10 mouse cellular contexts compared by ENCODE assay signal in the genomic region with DNA sequence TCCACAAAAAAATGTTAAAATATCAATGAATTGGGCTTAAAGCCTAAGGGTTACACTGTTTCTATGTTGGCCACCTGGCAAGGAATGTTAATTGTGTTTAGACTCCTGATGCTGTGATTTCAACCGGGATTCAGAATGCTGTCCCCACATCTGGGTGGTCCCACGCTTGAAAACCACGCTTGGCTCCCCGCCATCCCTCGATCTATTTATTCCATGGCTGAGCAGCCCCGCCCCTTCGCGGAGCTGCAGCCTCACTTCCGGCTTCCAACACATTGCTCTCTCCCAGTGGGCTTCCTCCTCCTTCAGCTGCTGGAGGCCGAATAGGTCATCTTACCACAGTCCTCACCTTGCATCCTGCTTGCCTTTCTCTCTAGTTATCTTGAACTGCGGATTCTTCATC. TPM values are rescaled to one million over a fixed set of nuclear protein-coding genes. Genes with fewer than 3 reads are reported as not detected.
A peak's percentile ranks its signal among the peaks of the same experiment; 100 is the strongest.
DNase-seq lines count a peak whose midpoint lies in the region; ATAC-seq lines count a peak whose summit lies in the region.
"Had no signal": no experiment of that assay in that cellular context is flagged by ENCODE, and none has a peak within 500 bp of the region (broad histone marks: within the 10 kb centered on the region; RNA-seq: fewer than 3 reads in every experiment).

No protein-coding gene starts in this region.

- ATAC-seq in embryonic facial prominence, embryonic 11.5 days (replicated peaks; ENCODE audit: insufficient number of reproducible peaks, low FRiP score, low TSS enrichment, low read depth): peak; percentile 46
- ATAC-seq in heart, embryonic 13.5 days (ENCODE audit: extremely low read depth, insufficient number of reproducible peaks, low FRiP score, low TSS enrichment): peak; percentile 29; the same call in 1 of the 2 replicates
- ATAC-seq in megakaryocyte-erythroid progenitor cell, adult 5-6 weeks (replicated peaks; ENCODE audit: low FRiP score, low TSS enrichment, poor library complexity, severe bottlenecking): peak; percentile 50

- peak overlapping the region; percentile 22; the same call in 1 of the 2 replicates for H3K4me3 ChIP-seq in embryonic facial prominence, embryonic 11.5 days (ENCODE audit: low read depth, low read length)
- peak overlapping the region; percentile 42 for H3K4me3 ChIP-seq in heart, embryonic 13.5 days
- H3K4me3 ChIP-seq in limb, embryonic 10.5 days: peak overlapping the region; percentile 49

- WGBS in embryonic facial prominence, embryonic 11.5 days: 2% methylated on average over 11 of the region's 11 CpGs
- WGBS in heart, embryonic 13.5 days: 1% methylated on average over 11 of the region's 11 CpGs
- WGBS in limb, embryonic 10.5 days: 6% methylated on average over 11 of the region's 11 CpGs

- H3K36me3 ChIP-seq in embryonic facial prominence, embryonic 11.5 days (replicated peaks; ENCODE audit: control insufficient read depth, insufficient read depth, low read depth, low read length): no peaks in the 10 kb centered on the region
- no peaks in the 10 kb centered on the region for H3K36me3 ChIP-seq in heart, embryonic 13.5 days
- no peaks in the 10 kb centered on the region for H3K36me3 ChIP-seq in limb, embryonic 10.5 days

- peak overlapping the region; percentile 87 for H3K27ac ChIP-seq in embryonic facial prominence, embryonic 11.5 days (replicated peaks; ENCODE audit: low read depth, low read length)
- H3K27ac ChIP-seq in heart, embryonic 13.5 days (replicated peaks): peak overlapping the region; percentile 89
- H3K27ac ChIP-seq in limb, embryonic 10.5 days: peak overlapping the region; percentile 95

- no peaks in the 10 kb centered on the region for H3K27me3 ChIP-seq in embryonic facial prominence, embryonic 11.5 days (ENCODE audit: control insufficient read depth, insufficient read depth, low read length)
- H3K27me3 ChIP-seq in heart, embryonic 13.5 days (replicated peaks): no peaks in the 10 kb centered on the region
- H3K27me3 ChIP-seq in limb, embryonic 10.5 days (ENCODE audit: low read depth, poor library complexity, severe bottlenecking): no peaks in the 10 kb centered on the region
- H3K27me3 ChIP-seq: Patski had no signal

- no peaks in the 10 kb centered on the region for H3K9me3 ChIP-seq in embryonic facial prominence, embryonic 11.5 days (replicated peaks; ENCODE audit: control insufficient read depth, low read length)
- no peaks in the 10 kb centered on the region for H3K9me3 ChIP-seq in heart, embryonic 13.5 days
- no peaks in the 10 kb centered on the region for H3K9me3 ChIP-seq in limb, embryonic 10.5 days (replicated peaks)

- no peaks in the 10 kb centered on the region; the same call in 1 of the 2 replicates for H3K4me1 ChIP-seq in embryonic facial prominence, embryonic 11.5 days (ENCODE audit: control insufficient read depth, insufficient read depth, low read length)
- peaks cover 25% of the 10 kb centered on the region for H3K4me1 ChIP-seq in heart, embryonic 13.5 days
- H3K4me1 ChIP-seq in limb, embryonic 10.5 days: peaks cover 21% of the 10 kb centered on the region

- H3K9ac ChIP-seq in embryonic facial prominence, embryonic 11.5 days (replicated peaks; ENCODE audit: low read length): peak overlapping the region; percentile 80; the same call in 1 of the 2 replicates
- peak overlapping the region; percentile 77 for H3K9ac ChIP-seq in heart, embryonic 13.5 days

- H3K4me2 ChIP-seq in embryonic facial prominence, embryonic 11.5 days (ENCODE audit: low read depth, low read length): peak overlapping the region; percentile 53
- H3K4me2 ChIP-seq in heart, embryonic 13.5 days: peak overlapping the region; percentile 67

- peak; percentile 33 to 48 for DNase-seq in frontal cortex, postnatal 10 days (ENCODE audit: low spot score in 2 of 2)
- no peak for DNase-seq in frontal cortex, postnatal 36 days (ENCODE audit: low spot score in 2 of 2)
- peak; percentile 92 for DNase-seq in R1 (ENCODE audit: low read depth, low spot score)
- peak; percentile 86 for DNase-seq in embryonic facial prominence, embryonic 11.5 days (ENCODE audit: low spot score)
- DNase-seq in limb, embryonic 10.5 days (ENCODE audit: low spot score): peak; percentile 77
- peak; percentile 31 to 33 for DNase-seq in thymus, postnatal 10 days (ENCODE audit: low spot score in 2 of 2)

RNA-seq across cellular contexts. Expression of a gene that starts 8.9 kb away (rescaled TPM):
- polyA plus RNA-seq in embryonic facial prominence, embryonic 11.5 days (2014; fragmentation: Nextera tagmentation; extraction: Ambion mirVana): not detected in 2 replicates
- polyA plus RNA-seq in heart, embryonic 13.5 days (2015; fragmentation: Nextera tagmentation; extraction: Ambion mirVana): 3.6 and 3.9 TPM in 2 replicates
- polyA plus RNA-seq in limb, embryonic 10.5 days (2016; fragmentation: Nextera tagmentation; extraction: Ambion mirVana): not detected in 2 replicates
- total RNA-seq in megakaryocyte-erythroid progenitor cell, adult 5-6 weeks (2014; fragmentation: Nextera tagmentation): not detected in 2 replicates
- total RNA-seq in megakaryocyte-erythroid progenitor cell, adult 5-6 weeks (2017): not detected in 2 replicates
- total RNA-seq: left cerebral cortex, postnatal 25 days had no signal
- polyA plus RNA-seq: Patski had no signal

RNA-seq across cellular contexts. Expression of a gene that starts 19.3 kb away (rescaled TPM):
- polyA plus RNA-seq in embryonic facial prominence, embryonic 11.5 days (2014; fragmentation: Nextera tagmentation; extraction: Ambion mirVana): 54.2 and 54.5 TPM in 2 replicates
- polyA plus RNA-seq in heart, embryonic 13.5 days (2015; fragmentation: Nextera tagmentation; extraction: Ambion mirVana): 29.9 and 32.3 TPM in 2 replicates
- 72.2 and 76.4 TPM in 2 replicates for polyA plus RNA-seq in limb, embryonic 10.5 days (2016; fragmentation: Nextera tagmentation; extraction: Ambion mirVana)
- 65.7 and 65.9 TPM in 2 replicates for total RNA-seq in megakaryocyte-erythroid progenitor cell, adult 5-6 weeks (2014; fragmentation: Nextera tagmentation)
- total RNA-seq in megakaryocyte-erythroid progenitor cell, adult 5-6 weeks (2017): 24.1 and 34.2 TPM in 2 replicates

RNA-seq across cellular contexts. Expression of a gene that starts 31.3 kb away (rescaled TPM):
- polyA plus RNA-seq in embryonic facial prominence, embryonic 11.5 days (2014; fragmentation: Nextera tagmentation; extraction: Ambion mirVana): not detected in 2 replicates
- polyA plus RNA-seq in heart, embryonic 13.5 days (2015; fragmentation: Nextera tagmentation; extraction: Ambion mirVana): 0.51 TPM in 1 of 2 replicates, not detected in the other
- 0.26 and 0.83 TPM in 2 replicates for polyA plus RNA-seq in limb, embryonic 10.5 days (2016; fragmentation: Nextera tagmentation; extraction: Ambion mirVana)
- total RNA-seq in megakaryocyte-erythroid progenitor cell, adult 5-6 weeks (2014; fragmentation: Nextera tagmentation): not detected in 2 replicates
- not detected in 2 replicates for total RNA-seq in megakaryocyte-erythroid progenitor cell, adult 5-6 weeks (2017)
- total RNA-seq: left cerebral cortex, postnatal 25 days had no signal
- polyA plus RNA-seq: Patski had no signal

RNA-seq across cellular contexts. Expression of a gene that starts 39.1 kb away (rescaled TPM):
- 12.2 and 12.3 TPM in 2 replicates for polyA plus RNA-seq in embryonic facial prominence, embryonic 11.5 days (2014; fragmentation: Nextera tagmentation; extraction: Ambion mirVana)
- 11.1 and 11.9 TPM in 2 replicates for polyA plus RNA-seq in heart, embryonic 13.5 days (2015; fragmentation: Nextera tagmentation; extraction: Ambion mirVana)
- polyA plus RNA-seq in limb, embryonic 10.5 days (2016; fragmentation: Nextera tagmentation; extraction: Ambion mirVana): 16.1 and 16.8 TPM in 2 replicates
- 2.8 and 13.3 TPM in 2 replicates for total RNA-seq in megakaryocyte-erythroid progenitor cell, adult 5-6 weeks (2014; fragmentation: Nextera tagmentation)
- 2.2 and 8.0 TPM in 2 replicates for total RNA-seq in megakaryocyte-erythroid progenitor cell, adult 5-6 weeks (2017)

RNA-seq across cellular contexts. Expression of a gene that starts 39.2 kb away (rescaled TPM):
- 58.5 and 61.2 TPM in 2 replicates for polyA plus RNA-seq in embryonic facial prominence, embryonic 11.5 days (2014; fragmentation: Nextera tagmentation; extraction: Ambion mirVana)
- polyA plus RNA-seq in heart, embryonic 13.5 days (2015; fragmentation: Nextera tagmentation; extraction: Ambion mirVana): 28.5 and 34.6 TPM in 2 replicates
- 55.1 and 55.4 TPM in 2 replicates for polyA plus RNA-seq in limb, embryonic 10.5 days (2016; fragmentation: Nextera tagmentation; extraction: Ambion mirVana)
- total RNA-seq in megakaryocyte-erythroid progenitor cell, adult 5-6 weeks (2014; fragmentation: Nextera tagmentation): 26.0 and 32.6 TPM in 2 replicates
- 62.6 and 135 TPM in 2 replicates for total RNA-seq in megakaryocyte-erythroid progenitor cell, adult 5-6 weeks (2017)

Comparison
In these comparisons a context has a peak if more than half of its experiments do, and no peak if none do; other contexts are left out.
1. DNase-seq: peak in frontal cortex, postnatal 10 days (2 of 2), R1 (single experiment), embryonic facial prominence, embryonic 11.5 days (single experiment), limb, embryonic 10.5 days (single experiment) and thymus, postnatal 10 days (2 of 2); none in frontal cortex, postnatal 36 days (0 of 2).
2. Peak in every context shown above with its lines, with median percentiles within 50 percentile points of each other: ATAC-seq, H3K27ac ChIP-seq and H3K4me3 ChIP-seq.